Comparison of ENCODE assay signal across 10 mouse cellular contexts in genomic region chrX:166645713-166646112, GRCm38 (mm10).
DNase-seq lines count a peak whose midpoint lies in the region; ATAC-seq and TF ChIP-seq lines count a peak whose summit lies in the region.
"Had no signal": no experiment of that assay in that cellular context is flagged by ENCODE, and none has a peak within 500 bp of the region (broad histone marks: within the 10 kb centered on the region; RNA-seq: fewer than 3 reads in every experiment).

No protein-coding gene starts in this region.

- no peaks in the 10 kb centered on the region for H3K9me3 ChIP-seq in heart, postnatal 0 days (replicated peaks; ENCODE audit: control insufficient read depth, low read length)
- H3K9me3 ChIP-seq in neural tube, embryonic 12.5 days, result no peaks in the 10 kb centered on the region
- H3K9me3 ChIP-seq in hindbrain, postnatal 0 days (ENCODE audit: low read length), result no peaks in the 10 kb centered on the region
- H3K9me3 ChIP-seq in stomach, embryonic 16.5 days (replicated peaks; ENCODE audit: control insufficient read depth, low read length), result no peaks in the 10 kb centered on the region

- H3K9ac ChIP-seq in heart, postnatal 0 days (replicated peaks; ENCODE audit: low read depth, low read length), result no peak overlapping the region
- no peak overlapping the region for H3K9ac ChIP-seq in neural tube, embryonic 12.5 days
- no peak overlapping the region for H3K9ac ChIP-seq in hindbrain, postnatal 0 days (replicated peaks; ENCODE audit: low read length)
- H3K9ac ChIP-seq in stomach, embryonic 16.5 days (ENCODE audit: low read length), result no peak overlapping the region

- H3K36me3 ChIP-seq in heart, postnatal 0 days (replicated peaks; ENCODE audit: control insufficient read depth, insufficient read depth, low read length), result no peaks in the 10 kb centered on the region
- no peaks in the 10 kb centered on the region for H3K36me3 ChIP-seq in neural tube, embryonic 12.5 days
- H3K36me3 ChIP-seq in hindbrain, postnatal 0 days (ENCODE audit: insufficient read depth, low read length), result no peaks in the 10 kb centered on the region
- H3K36me3 ChIP-seq in stomach, embryonic 16.5 days (ENCODE audit: control insufficient read depth, insufficient read depth, low read length), result no peaks in the 10 kb centered on the region

- no peak overlapping the region for H3K27ac ChIP-seq in heart, postnatal 0 days (ENCODE audit: low read depth)
- no peak overlapping the region for H3K27ac ChIP-seq in neural tube, embryonic 12.5 days
- H3K27ac ChIP-seq in hindbrain, postnatal 0 days, result no peak overlapping the region
- no peak overlapping the region for H3K27ac ChIP-seq in stomach, embryonic 16.5 days (ENCODE audit: low read length)

- no peak for DNase-seq in heart, postnatal 0 days (ENCODE audit: low spot score)
- no peak for DNase-seq in heart, adult 9 months (ENCODE audit: low spot score in 2 of 2)
- DNase-seq in neural tube, embryonic 10.5 days (ENCODE audit: extremely low spot score, low spot score), result no peak
- DNase-seq in hindbrain, postnatal 0 days (ENCODE audit: low spot score), result no peak
- DNase-seq in layer of hippocampus, adult 9-11 months, result no peak
- no peak for DNase-seq in gastrocnemius, adult 8-10 months (ENCODE audit: low spot score in 2 of 2)
- DNase-seq: cerebellum, adult 11 months; right cerebral cortex, postnatal 25 days had no signal

- H3K27me3 ChIP-seq in heart, postnatal 0 days (ENCODE audit: control insufficient read depth, insufficient read depth, low read length), result no peaks in the 10 kb centered on the region
- no peaks in the 10 kb centered on the region for H3K27me3 ChIP-seq in neural tube, embryonic 12.5 days (replicated peaks)
- no peaks in the 10 kb centered on the region for H3K27me3 ChIP-seq in hindbrain, postnatal 0 days (ENCODE audit: insufficient read depth, low read length)
- no peaks in the 10 kb centered on the region for H3K27me3 ChIP-seq in stomach, embryonic 16.5 days (ENCODE audit: control insufficient read depth, insufficient read depth, low read length)

- peak overlapping the region; percentile 39; the same call in 1 of the 2 replicates for H3K4me2 ChIP-seq in heart, postnatal 0 days (ENCODE audit: low read depth, low read length)
- H3K4me2 ChIP-seq in neural tube, embryonic 12.5 days (replicated peaks), result 0 out of 2 replicates have a peak overlapping the region, but pooled peaks have one; percentile 1
- peak overlapping the region; percentile 27; the same call in 1 of the 2 replicates for H3K4me2 ChIP-seq in hindbrain, postnatal 0 days (ENCODE audit: low read depth, low read length)
- H3K4me2 ChIP-seq in stomach, embryonic 16.5 days (ENCODE audit: low read depth, low read length), result peak overlapping the region; percentile 35

- no peak for TF ChIP-seq CTCF in heart, postnatal 0 days (IDR thresholded peaks at IDR 0.05; ENCODE audit: low read depth)
- no peak for TF ChIP-seq CTCF in hindbrain, postnatal 0 days (IDR thresholded peaks at IDR 0.05; ENCODE audit: low read depth)

- H3K4me3 ChIP-seq in heart, postnatal 0 days (ENCODE audit: low read depth, low read length), result 0 out of 2 replicates have a peak overlapping the region, but pooled peaks have one; percentile 22
- no peak overlapping the region for H3K4me3 ChIP-seq in neural tube, embryonic 12.5 days
- no peak overlapping the region for H3K4me3 ChIP-seq in hindbrain, postnatal 0 days (ENCODE audit: low read length)
- H3K4me3 ChIP-seq in stomach, embryonic 16.5 days (replicated peaks; ENCODE audit: low read length), result peak overlapping the region; percentile 11; the same call in 1 of the 2 replicates

- TF ChIP-seq EP300 in heart, postnatal 0 days (IDR thresholded peaks at IDR 0.05; ENCODE audit: low read depth), result no peak

- ATAC-seq in heart, postnatal 0 days (ENCODE audit: insufficient read depth, low read depth), result no peak
- peak; percentile 63; the same call in 1 of the 2 replicates for ATAC-seq in neural tube, embryonic 12.5 days (ENCODE audit: low FRiP score, low read depth)
- peak; percentile 63; the same call in 1 of the 2 replicates for ATAC-seq in hindbrain, postnatal 0 days
- ATAC-seq in stomach, embryonic 16.5 days (ENCODE audit: insufficient read depth, low FRiP score), result no peak

- 49% methylated on average over 7 of the region's 7 CpGs for WGBS in heart, postnatal 0 days
- 51% methylated on average over 7 of the region's 7 CpGs for WGBS in neural tube, embryonic 12.5 days
- 56% methylated on average over 7 of the region's 7 CpGs for WGBS in hindbrain, postnatal 0 days
- 31% methylated on average over 7 of the region's 7 CpGs for WGBS in stomach, embryonic 16.5 days

- H3K4me1 ChIP-seq in heart, postnatal 0 days (ENCODE audit: control insufficient read depth, insufficient read depth), result no peaks in the 10 kb centered on the region
- no peaks in the 10 kb centered on the region for H3K4me1 ChIP-seq in neural tube, embryonic 12.5 days
- H3K4me1 ChIP-seq in hindbrain, postnatal 0 days (ENCODE audit: insufficient read depth, low read length), result no peaks in the 10 kb centered on the region
- H3K4me1 ChIP-seq in stomach, embryonic 16.5 days (ENCODE audit: control insufficient read depth, insufficient read depth, low read length), result no peaks in the 10 kb centered on the region

Comparison
In these comparisons a context has a peak if more than half of its experiments do, and no peak if none do; other contexts are left out.
1. ATAC-seq: peak in neural tube, embryonic 12.5 days (single experiment) and hindbrain, postnatal 0 days (single experiment); none in heart, postnatal 0 days (single experiment) and stomach, embryonic 16.5 days (single experiment).
2. H3K4me3 ChIP-seq: peak in heart, postnatal 0 days (single experiment) and stomach, embryonic 16.5 days (single experiment); none in neural tube, embryonic 12.5 days (single experiment) and hindbrain, postnatal 0 days (single experiment).
3. Peak in every context shown above with its lines, with median percentiles within 50 percentile points of each other: H3K4me2 ChIP-seq.